Mouse (Mus musculus) forebrain, embryonic 13.5 days (tissue): Measurements from ENCODE around the gene Plcl1. TPM values are rescaled to one million over a fixed set of nuclear protein-coding genes. Genes with fewer than 3 reads are reported as not detected.

Experiments used
- ATAC-seq: fragments of 200-750 bp; cut with Nextera tagmentation; 2 replicates; pipeline ENCODE4 v1.8.0; 2017
- H3K27ac ChIP-seq: fragments of 300-500 bp; sonication (generic); 2 replicates; pipeline ENCODE4 v1.5.1; 2015; ENCODE audit warnings: inconsistent platforms, mild to moderate bottlenecking, moderate library complexity
- H3K27me3 ChIP-seq: fragments of 300-500 bp; sonication (generic); 2 replicates; pipeline ENCODE4 v1.6.1; 2015; ENCODE audit warnings: mild to moderate bottlenecking, inconsistent platforms
- H3K36me3 ChIP-seq: fragments of 300-500 bp; sonication (generic); 2 replicates; pipeline ENCODE4 v1.6.1; 2015; ENCODE audit warnings: mild to moderate bottlenecking, inconsistent platforms; ENCODE audit not compliant: poor library complexity, severe bottlenecking
- H3K4me1 ChIP-seq: fragments of 300-500 bp; sonication (generic); 2 replicates; pipeline ENCODE4 v1.6.1; 2015; ENCODE audit warnings: inconsistent platforms
- H3K4me2 ChIP-seq: fragments of 300-500 bp; sonication (generic); 2 replicates; pipeline ENCODE4 v1.6.1; 2015; ENCODE audit warnings: inconsistent platforms, mild to moderate bottlenecking, moderate library complexity
- H3K4me3 ChIP-seq: fragments of 300-500 bp; sonication (generic); 2 replicates; pipeline ENCODE4 v1.5.1; 2015; ENCODE audit warnings: mild to moderate bottlenecking, inconsistent platforms
- H3K9ac ChIP-seq: fragments of 300-500 bp; sonication (generic); 2 replicates; pipeline ENCODE4 v1.6.1; 2015; ENCODE audit warnings: mild to moderate bottlenecking, inconsistent platforms
- H3K9me3 ChIP-seq: fragments of 300-500 bp; sonication (generic); replicated peaks from 2 replicates; pipeline ENCODE4 v1.6.1; 2016; ENCODE audit warnings: inconsistent platforms
- WGBS: fragments of 180-500 bp; shearing (Covaris S2); methylation state at CpG from one replicate; pipeline ENCODE4 v1.1.7; 2015; 5-methylcytosine and 5-hydroxymethylcytosine counted together
- polyA plus RNA-seq: library from polyadenylated mRNA; unstranded; fragments of >200 nt; fragmentation: Nextera tagmentation; extraction: Ambion mirVana; gene quantifications from 2 replicates; pipeline ENCODE4 v1.2.1, GENCODE M21; 2015

The Plcl1 gene
- polyA plus RNA-seq, 1 experiment from 2014 or later, result 4.4 TPM

- H3K27ac ChIP-seq, result no peak overlapping the region; the same call in 1 of the 2 replicates
- no peak overlapping the region for H3K9ac ChIP-seq
- H3K36me3 ChIP-seq, result no peaks in the 10 kb centered on the region
- H3K4me2 ChIP-seq, result no peak overlapping the region
- no peak for ATAC-seq
- H3K27me3 ChIP-seq, result no peaks in the 10 kb centered on the region
- 70% methylated on average over 6 of the region's 6 CpGs for WGBS
- H3K4me1 ChIP-seq, result no peaks in the 10 kb centered on the region
- no peaks in the 10 kb centered on the region for H3K9me3 ChIP-seq
- H3K4me3 ChIP-seq, result no peak overlapping the region
These were observed 387.1 kb downstream of the Plcl1 start for GRCm38 (mm10) chr1:55792817-55793216.

Other genes with a start within 250 kb of the Plcl1 start
- 10.7 and 11.1 TPM in 2 replicates for gene Rftn2, start 179.1 kb upstream of the Plcl1 start, polyA plus RNA-seq
- gene Mars2, start 168.7 kb upstream of the Plcl1 start, polyA plus RNA-seq, result 3.4 and 3.8 TPM in 2 replicates
- gene Boll, start 42.5 kb upstream of the Plcl1 start, polyA plus RNA-seq, result 0.19 and 0.33 TPM in 2 replicates